Mouse (Mus musculus) heart, postnatal 4 days (tissue): ENCODE measurements around the gene Ppfia2. TPM values are rescaled to one million over a fixed set of nuclear protein-coding genes. Genes with fewer than 3 reads are reported as not detected.

Source experiments
- DNase-seq: peaks from one replicate; pipeline ENCODE4 v3.0.0; 2021
- total RNA-seq, 2 experiments: library from RNA; stranded (reverse); gene quantifications; 2 replicates each; pipeline ENCODE4 v1.2.3; 2021

Gene Ppfia2
- total RNA-seq, 2 experiments from 2014 or later = 0.62 to 0.79 TPM

GRCm38 (mm10) chr10:106670170-106670569, 200.0 kb downstream of the Ppfia2 start:
- no peak for DNase-seq

DNA sequence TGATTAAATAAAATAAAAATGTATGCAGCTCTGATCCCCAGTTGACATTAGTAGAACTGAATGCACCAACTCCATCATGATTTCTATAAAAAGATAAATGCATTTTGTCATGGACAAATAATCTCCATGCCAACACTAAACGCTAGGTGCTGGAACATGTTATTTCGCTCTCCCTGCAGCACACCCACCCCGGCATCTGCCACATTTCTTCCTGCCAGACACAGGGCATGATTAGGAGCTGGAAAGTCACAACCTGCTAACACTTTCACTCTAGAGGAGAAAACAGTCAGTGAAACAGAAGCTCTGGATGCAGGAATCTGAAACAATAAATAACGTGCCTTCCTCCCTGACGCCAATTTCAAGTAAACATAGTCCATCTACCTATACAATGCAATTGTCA, 211.3 kb downstream of the Ppfia2 start:
- DNase-seq = no peak

DNA sequence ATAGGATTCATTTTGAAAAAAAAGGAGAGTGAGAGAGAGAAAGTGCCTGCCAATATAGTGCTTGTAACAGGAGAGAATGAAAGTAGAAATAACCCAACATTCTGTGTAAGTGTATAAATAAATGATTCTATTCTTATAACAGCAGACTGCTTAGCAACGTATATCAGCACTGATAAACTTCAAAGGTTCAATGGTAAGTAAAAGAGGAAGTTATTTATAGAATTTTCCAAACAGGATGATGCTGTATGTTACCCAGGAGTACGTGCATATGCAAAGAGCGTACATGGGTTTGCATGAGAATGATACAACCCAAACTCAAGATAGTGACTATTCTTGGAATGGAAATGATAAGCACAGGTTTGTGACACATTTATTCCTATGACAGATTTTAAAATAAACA, 215.4 kb downstream of the Ppfia2 start:
- no peak for DNase-seq

DNA sequence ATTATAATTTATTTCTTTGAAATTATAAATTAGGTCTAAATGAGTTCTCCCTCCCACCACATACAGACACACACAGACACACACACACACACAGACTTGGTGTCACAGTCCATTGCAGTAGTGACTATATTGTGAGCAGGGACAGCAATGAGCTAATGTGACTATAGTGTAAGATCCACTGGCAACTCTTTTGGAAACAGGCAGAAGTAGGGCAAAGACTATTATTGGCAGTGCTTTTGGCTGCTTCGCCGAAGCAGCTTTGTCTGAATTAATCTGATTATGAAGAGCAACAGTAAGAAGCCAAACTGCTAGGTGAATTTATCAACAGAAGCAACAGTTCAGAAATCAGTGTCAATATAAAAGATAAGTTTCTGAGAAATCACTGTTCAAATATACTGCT, 249.8 kb downstream of the Ppfia2 start:
- no peak for DNase-seq

DNA sequence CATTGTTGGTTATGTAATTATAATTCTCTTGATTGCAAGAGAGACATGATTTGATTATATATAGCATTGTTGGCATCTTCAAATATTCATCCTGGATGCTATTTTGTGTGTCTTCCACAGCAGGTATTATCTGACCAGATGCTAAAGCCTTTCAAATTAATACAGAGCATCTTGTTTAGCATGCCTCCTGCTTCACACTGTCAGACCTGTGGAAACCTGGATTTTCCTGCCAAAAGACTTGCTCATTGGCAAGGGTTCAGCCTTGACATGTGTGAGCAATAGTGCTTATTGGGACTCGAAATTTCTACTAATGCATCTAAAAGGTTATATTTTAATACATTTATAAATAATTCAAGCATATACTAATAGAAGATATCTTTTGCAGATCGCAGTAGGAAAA, 262.1 kb downstream of the Ppfia2 start:
- DNase-seq = no peak

DNA sequence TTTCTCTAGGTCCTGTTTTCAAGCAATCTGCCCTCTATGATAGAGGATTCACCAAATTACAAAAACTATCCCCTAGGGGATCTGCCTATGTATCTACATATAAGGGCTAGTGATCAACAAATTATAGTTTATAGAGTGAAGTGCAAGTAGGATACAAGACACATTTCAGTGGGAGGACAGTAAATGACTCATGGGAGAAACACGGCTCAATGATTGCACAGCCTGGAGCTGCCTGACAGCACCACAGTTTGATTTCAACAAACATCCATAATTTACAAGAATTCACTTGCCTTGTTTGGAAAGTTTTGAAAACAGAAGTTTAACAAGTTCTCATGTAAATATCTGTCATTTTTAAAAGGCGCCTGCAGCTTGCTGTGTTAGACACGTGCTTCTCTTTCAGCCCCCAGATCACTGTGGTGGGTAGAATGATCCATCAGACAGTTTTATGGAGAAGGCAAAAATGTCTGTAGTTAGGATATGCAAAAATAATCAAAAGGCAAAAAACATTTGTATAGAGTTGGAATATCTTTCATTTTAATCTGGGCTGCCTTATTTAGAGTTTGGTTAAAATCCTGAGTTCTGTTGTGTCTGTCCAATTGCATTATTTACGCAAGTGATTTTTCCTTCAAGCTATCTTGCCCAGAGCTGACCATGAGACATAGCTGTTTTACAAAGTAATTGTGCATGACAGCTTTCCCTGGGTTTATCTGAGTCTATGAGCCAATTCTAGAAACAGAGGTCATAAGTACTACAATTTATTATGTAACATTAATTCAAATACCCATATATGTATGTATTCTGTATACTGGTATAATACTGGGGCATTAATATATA, 266.3 kb downstream of the Ppfia2 start:
- DNase-seq = no peak

DNA sequence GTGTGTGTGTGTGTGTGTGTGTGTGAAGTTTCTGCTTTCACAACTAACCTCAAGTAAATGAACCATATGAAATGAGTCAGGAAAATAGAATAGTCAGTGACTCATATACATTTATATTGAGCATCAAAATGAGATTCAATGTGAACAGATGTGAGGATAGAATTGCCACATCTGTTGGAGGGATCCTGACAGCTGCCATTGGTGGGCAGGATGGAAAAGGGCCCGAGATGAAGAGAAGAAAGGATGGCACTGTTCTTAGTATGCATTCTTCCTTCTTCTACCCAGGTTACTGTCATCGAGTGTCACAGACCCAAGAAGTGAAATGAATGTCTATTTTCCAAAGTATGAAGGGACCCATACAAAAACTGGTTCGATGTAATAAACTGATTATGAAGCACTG, 268.1 kb downstream of the Ppfia2 start:
- DNase-seq = no peak

DNA sequence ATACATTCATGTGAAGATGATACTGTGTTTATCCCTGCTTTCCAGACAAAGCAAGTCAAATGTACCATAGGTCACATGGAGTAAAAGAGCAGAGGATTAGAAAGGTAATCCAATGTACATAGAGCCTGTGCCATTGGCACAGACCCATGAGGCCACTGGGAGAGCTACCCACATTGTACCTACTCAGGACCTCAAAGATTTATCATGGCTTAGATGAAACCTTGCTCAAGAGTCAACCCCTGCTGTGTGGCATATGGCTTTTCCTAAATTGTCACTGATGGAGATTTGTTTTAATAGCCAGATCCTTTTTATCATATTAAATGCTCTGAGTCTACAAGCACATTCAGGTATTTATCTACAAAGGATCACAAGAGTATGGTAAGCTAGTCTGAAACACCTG, 274.8 kb downstream of the Ppfia2 start:
- no peak for DNase-seq

GRCm38 (mm10) chr10:106761061-106761460, 290.9 kb downstream of the Ppfia2 start:
- no peak for DNase-seq

- no peak for DNase-seq
These were observed 293.6 kb downstream of the Ppfia2 start for GRCm38 (mm10) chr10:106763785-106764184.

DNA sequence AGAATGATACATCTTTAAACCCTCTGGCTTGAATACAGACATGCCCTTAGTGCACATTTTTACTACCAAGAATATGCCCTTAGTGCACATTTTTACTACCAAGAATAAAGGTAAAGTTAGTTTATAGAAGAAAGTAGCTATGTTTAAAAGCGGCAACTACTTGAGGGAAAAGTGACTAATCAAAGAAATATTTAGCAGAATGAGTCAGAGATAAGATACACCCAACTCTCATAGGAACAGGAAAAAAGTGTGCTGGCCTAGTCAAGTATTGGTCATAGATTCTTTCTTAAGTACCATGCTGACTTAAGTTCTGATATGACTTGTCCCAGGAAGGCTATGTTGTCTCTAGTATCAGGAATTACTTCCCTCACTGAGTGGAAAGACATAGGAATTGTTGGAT, 305.4 kb downstream of the Ppfia2 start:
- DNase-seq = no peak

- DNase-seq = no peak
These were observed 345.3 kb downstream of the Ppfia2 start for GRCm38 (mm10) chr10:106815447-106815846.

DNA sequence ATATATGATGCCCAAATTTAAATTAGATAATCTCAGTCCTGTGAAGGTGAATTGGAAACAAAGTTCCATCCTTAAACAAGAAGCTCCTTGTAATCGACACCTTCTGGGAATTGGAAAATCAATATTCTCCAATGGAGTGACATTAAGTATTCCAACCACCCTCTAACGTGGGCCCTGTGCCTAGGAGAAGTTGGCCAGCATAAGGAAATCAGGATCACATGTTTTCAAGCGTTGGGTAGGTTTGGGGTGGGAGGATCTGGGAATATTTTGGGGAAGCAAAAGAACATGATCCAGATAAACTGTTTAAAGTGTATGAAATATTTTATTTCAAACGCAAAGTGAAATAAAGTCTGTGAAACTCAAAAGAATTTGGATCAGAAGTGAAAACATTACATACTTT, 348.2 kb downstream of the Ppfia2 start:
- DNase-seq = no peak

DNA sequence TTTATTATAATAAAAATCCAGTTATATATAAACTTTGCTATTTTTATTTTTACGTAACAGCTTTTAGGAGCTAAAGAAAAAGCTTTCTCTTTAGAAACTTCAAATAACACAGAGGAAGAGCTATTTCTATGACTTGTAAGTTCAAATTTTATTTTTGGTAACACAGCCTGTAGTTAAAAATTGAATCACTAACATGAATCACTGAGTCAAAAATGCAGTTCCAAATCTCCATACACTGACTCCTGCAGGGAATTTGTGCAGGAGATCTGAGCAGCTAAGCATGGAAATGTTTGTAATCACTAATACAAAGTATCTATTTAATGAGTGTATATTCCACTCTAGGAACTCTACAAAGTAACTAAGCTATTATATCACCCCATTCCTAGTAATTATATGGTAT, 354.1 kb downstream of the Ppfia2 start:
- DNase-seq = no peak

DNA sequence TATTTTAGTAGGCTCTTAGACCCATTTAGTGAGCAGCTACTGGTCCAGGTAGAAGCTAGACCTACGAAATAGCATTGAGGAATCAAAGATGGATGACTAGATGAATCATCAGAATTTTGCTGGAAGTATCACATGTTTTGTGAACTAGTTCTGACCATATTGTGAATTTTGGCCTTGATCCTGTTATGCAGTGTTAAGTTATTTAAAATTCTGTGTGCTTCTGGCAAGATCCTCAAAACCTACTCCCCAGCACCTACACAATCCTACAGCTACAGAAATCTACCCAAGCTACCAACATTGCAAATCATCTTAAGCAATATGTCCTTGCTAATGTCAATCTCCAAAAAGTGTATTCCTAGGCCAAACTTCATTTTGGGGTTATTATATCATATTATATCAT, 368.3 kb downstream of the Ppfia2 start:
- DNase-seq = no peak

DNA sequence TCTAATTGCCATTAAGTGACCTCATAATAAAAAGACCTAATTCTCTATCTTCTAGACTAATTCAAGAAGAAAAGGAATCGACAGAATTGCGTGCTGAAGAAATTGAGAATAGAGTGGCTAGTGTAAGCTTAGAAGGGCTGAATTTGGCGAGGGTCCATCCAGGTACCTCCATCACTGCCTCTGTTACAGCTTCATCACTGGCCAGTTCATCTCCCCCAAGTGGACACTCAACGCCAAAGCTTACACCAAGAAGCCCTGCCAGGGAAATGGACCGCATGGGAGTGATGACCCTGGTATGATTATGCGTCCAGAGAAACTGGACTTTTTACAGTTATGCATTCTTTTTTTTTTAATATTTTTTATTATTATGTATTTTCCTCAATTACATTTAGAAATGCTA, 388.0 kb downstream of the Ppfia2 start:
- DNase-seq = no peak

DNA sequence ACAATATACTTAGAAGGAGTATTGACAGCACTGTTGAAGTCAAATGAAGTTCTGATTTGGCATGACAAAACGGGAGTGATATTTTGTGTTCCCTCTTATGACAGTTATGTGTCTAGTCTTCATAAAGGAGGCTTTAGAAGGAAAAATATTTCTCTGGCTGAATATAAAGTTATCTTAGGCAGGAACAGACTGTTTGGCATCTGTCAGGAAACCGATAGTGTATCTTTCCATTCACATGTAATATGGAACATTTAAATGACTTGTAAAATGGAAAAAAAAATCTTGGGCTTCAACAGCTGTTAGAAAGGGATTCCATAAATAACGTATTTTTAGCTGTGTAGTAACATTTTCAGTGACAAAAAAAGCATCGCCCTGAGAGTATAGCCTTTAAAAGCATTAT, 400.1 kb downstream of the Ppfia2 start:
- DNase-seq = no peak

DNA sequence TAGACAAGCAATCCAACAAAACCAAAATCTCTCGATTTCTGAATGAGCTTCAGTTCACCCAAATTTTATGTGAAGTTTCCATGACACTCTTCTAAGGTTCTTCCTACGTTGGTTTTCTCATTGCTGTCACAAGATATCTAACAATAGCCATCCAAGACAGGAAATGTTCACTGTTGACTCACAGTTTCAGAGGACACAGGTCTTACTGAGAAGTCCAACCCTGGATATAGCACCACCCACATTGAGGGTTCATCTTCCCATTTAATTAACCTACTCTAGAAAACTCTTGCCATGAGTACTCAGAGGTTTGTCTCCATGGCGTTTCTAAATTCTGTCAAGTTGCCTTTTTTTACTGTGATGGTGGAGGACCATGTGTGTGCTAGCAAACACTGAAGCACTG, 401.7 kb downstream of the Ppfia2 start:
- DNase-seq = no peak

DNA sequence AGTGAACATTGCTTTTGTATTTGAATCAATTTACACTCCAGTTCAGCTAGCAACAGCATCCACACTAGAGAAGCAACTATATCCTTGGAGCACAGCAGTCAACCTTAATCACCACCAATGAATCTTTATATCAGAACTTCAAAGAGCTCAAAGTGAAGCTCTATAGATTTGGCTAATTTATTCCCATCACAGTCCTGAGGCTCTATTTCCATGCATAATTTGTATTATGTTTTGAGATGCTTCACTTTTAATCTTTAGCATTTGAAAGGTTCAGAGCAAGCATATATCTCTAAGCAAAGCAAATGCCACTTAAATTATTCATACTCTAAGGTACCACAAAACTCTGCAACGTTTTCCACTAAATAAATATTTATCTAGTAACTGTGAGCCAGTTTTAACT, 402.6 kb downstream of the Ppfia2 start:
- no peak for DNase-seq

DNA sequence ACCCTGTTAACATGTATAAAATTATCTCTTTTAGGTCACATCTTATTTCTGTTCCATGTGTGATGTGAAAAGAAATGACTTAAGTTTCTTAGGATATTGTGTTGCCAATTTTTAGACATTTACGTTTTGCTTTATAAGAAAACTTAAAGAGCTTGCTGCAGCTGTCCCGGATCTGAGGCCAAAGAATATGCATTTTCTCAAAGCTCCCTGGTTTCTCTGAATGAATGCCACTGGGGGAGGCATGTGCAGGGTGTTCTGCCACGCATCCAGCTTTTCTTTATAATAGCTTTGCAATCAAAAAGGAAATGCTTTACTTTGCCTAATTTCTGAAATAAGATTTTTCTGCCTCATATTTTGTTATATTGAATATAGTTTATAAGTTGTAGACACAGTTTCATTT, 411.2 kb downstream of the Ppfia2 start:
- no peak for DNase-seq

DNA sequence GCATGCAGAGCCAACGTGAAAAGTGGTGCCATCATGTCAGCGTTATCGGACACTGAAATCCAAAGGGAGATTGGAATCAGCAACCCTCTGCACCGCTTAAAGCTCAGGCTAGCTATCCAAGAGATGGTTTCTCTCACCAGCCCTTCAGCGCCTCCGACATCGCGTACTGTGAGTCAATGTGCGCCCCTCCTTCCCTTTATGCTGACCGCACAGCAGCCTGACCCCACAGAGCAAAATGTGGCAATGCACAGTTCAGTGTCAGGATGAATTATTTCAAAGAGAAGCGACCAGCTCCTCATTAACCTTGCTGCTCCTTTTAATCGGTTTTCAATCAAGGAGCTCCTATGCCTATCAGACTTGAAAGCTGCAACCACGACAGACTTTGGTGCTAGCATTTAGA, 426.2 kb downstream of the Ppfia2 start:
- no peak for DNase-seq

GRCm38 (mm10) chr10:106910108-106910507, 440.0 kb downstream of the Ppfia2 start:
- no peak for DNase-seq

DNA sequence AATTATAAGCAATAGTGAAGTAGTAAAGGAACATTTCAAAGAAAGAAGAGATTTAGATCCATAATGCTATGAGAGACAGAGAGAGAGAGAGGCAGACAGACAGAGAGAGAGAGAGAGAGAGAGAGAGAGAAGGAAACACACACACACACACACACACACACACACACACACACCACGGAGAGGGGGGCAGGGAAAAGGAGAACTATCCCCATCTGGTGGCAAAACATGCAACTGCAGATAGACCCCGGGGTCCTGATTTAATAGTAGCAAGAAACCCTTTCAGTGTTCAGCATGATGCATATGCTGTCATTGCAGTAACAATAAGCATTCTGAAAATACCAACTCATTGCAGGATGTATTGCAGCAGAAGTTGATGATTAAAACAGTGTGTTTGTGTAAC, 442.9 kb downstream of the Ppfia2 start:
- peak; percentile 8 for DNase-seq

DNA sequence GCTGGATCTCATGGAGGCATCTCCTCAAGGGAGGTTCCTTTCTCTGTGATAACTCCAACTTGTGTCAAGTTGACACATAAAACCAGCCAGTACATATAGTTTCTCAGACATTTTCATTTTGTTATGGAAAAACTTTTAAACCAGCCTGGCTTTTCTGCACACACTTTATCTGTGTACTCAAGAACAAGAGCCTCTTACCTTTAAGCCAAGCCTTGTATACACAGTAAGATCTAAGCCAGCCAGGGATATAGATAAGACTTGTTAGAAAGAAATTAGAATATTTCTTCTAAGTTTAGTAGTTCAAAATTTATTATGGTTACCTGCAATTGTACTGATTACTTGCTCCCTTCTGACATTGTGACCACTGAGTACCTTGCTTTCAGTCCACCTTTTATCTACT, 444.1 kb downstream of the Ppfia2 start:
- DNase-seq = no peak

DNA sequence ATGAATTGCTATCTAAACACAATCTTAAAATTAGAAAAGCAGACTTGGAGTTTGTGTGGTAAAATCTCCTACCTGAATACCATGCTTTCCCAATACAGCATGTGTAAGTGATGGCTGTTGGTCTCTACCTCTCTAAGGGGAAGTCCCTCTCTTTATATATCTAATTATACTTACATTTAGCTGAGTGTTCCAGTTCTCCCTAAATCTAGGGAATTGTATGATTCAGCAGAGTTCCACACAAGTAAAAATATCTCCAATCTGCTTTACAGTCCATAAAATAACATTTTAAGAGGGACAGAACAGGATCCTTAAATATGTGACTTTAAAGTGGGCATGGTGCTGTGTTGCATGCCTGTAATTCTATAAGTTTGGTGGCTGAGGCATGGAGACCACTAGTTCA, 444.7 kb downstream of the Ppfia2 start:
- no peak for DNase-seq
